Mouse (Mus musculus) activated CD4-positive, CD25-positive, alpha-beta regulatory T cell, adult 4 months (primary cell): ENCODE measurements around the gene Otof. TPM values are rescaled to one million over a fixed set of nuclear protein-coding genes. Genes with fewer than 3 reads are reported as not detected.

ENCODE experiments used
- polyA plus RNA-seq, 2 experiments: library from polyadenylated mRNA; unstranded; fragments of 100-300 nt; shearing (Covaris generic); gene quantifications; one replicate each; pipeline ENCODE4 v1.2.1; 2017

Gene Otof
- polyA plus RNA-seq, 2 experiments from 2014 or later: not detected

Other genes with a start within 250 kb of the Otof start
- 10 to 100 TPM; 21.9 to 23.3 TPM for gene Selenoi, start 229.4 kb downstream of the Otof start, polyA plus RNA-seq
- 10 to 100 TPM in 1 of 2 experiments, 1 to 10 TPM in 1; 8.1 to 13.2 TPM for gene Drc1, start 180.5 kb downstream of the Otof start, polyA plus RNA-seq
- gene 1700001C02Rik, start 4.1 kb upstream of the Otof start, polyA plus RNA-seq: not detected
- gene Cib4, start 83.9 kb upstream of the Otof start, polyA plus RNA-seq: not detected
- not detected for gene Kcnk3, start 126.2 kb upstream of the Otof start, polyA plus RNA-seq
- 10 to 100 TPM in 1 of 2 experiments, 1 to 10 TPM in 1; 8.7 to 15.7 TPM for gene Slc35f6, start 186.0 kb upstream of the Otof start, polyA plus RNA-seq
- gene Cenpa, start 204.8 kb upstream of the Otof start, polyA plus RNA-seq: 100 to 1,000 TPM in 1 of 2 experiments, 10 to 100 TPM in 1; 79.2 to 115 TPM
- not detected for gene Dpysl5, start 249.6 kb upstream of the Otof start, polyA plus RNA-seq